Mouse (Mus musculus) kidney, postnatal 25 days (tissue): ENCODE results near the gene H2-T24.
"Not testable (repeated sequence)": the region's sequence is repeated elsewhere in the genome, so short reads cannot be mapped to it uniquely, and the experiment has no call there.

Experiments used
- DNase-seq, 2 experiments: peaks; one replicate each; pipeline ENCODE4 v3.0.0; 2021; ENCODE audit warnings: mixed read lengths in 2 of 2

The H2-T24 gene

GRCm38 (mm10) chr17:36020191-36021073 is at the start of gene H2-T24:
Gene H2-T24, minus strand, starts transcription at chr17:36020560.
- peak; percentile 87 to 89 for DNase-seq

- DNase-seq: peak; percentile 91 to 95
Observed at GRCm38 (mm10) chr17:36060829-36061228, 40.5 kb upstream of the H2-T24 start.

GRCm38 (mm10) chr17:36058362-36058761 is 38.0 kb upstream of the H2-T24 start, which contains the start of gene Gm11127:
Gene Gm11127, minus strand, starts transcription at chr17:36058371.
- DNase-seq: peak; percentile 15 to 49

GRCm38 (mm10) chr17:36057927-36058326 is 37.6 kb upstream of the H2-T24 start:
- not testable (repeated sequence) for DNase-seq

- no peak for DNase-seq
Observed at GRCm38 (mm10) chr17:36043286-36043685, 22.9 kb upstream of the H2-T24 start.

GRCm38 (mm10) chr17:36042610-36043169 is 22.3 kb upstream of the H2-T24 start, which contains the start of the genes H2-T22 and Gm6034:
Gene H2-T22, minus strand, starts transcription at chr17:36042747.
Gene Gm6034, plus strand, starts transcription at chr17:36042961.
- DNase-seq: peak; percentile 76 to 89

GRCm38 (mm10) chr17:36042055-36042454 is 21.7 kb upstream of the H2-T24 start:
- peak in 1 of 2 experiments; percentile 42 for DNase-seq

GRCm38 (mm10) chr17:36040604-36041003 is 20.2 kb upstream of the H2-T24 start:
- DNase-seq: not testable (repeated sequence)

GRCm38 (mm10) chr17:36036126-36036525 is 15.8 kb upstream of the H2-T24 start:
- DNase-seq: not testable (repeated sequence)

- DNase-seq: peak; percentile 63 to 80
Observed at GRCm38 (mm10) chr17:36035010-36035638, 14.8 kb upstream of the H2-T24 start.

- DNase-seq: not testable (repeated sequence)
Observed at GRCm38 (mm10) chr17:36034524-36034923, 14.2 kb upstream of the H2-T24 start.

- DNase-seq: peak; percentile 71 to 87
Observed at GRCm38 (mm10) chr17:36032351-36032875, 12.1 kb upstream of the H2-T24 start, which contains the start of gene H2-T23. Gene H2-T23, minus strand, starts transcription at chr17:36032855.

- DNase-seq: peak; percentile 65 to 70
Observed at GRCm38 (mm10) chr17:36031583-36032331, 11.4 kb upstream of the H2-T24 start.

- not testable (repeated sequence) for DNase-seq
Observed at GRCm38 (mm10) chr17:36030703-36031582, 10.6 kb upstream of the H2-T24 start.

GRCm38 (mm10) chr17:36030046-36030702 is 9.8 kb upstream of the H2-T24 start:
- DNase-seq: not testable (repeated sequence)

GRCm38 (mm10) chr17:36028879-36029619 is 8.7 kb upstream of the H2-T24 start:
- no peak for DNase-seq

- DNase-seq: no peak
Observed at GRCm38 (mm10) chr17:36027663-36028062, 7.3 kb upstream of the H2-T24 start.

GRCm38 (mm10) chr17:36025901-36026300 is 5.5 kb upstream of the H2-T24 start:
- DNase-seq: no peak

- DNase-seq: no peak
Observed at GRCm38 (mm10) chr17:36025197-36025596, 4.8 kb upstream of the H2-T24 start.
